Mouse (Mus musculus) embryonic stem cell, embryonic (primary cell): ENCODE measurements around the gene Tada1.

Source experiments
- CTCF ChIA-PET, 4 experiments: fragments of 300-600 bp in 2 of 4; fragments of 350-600 bp in 2 of 4; sonication (Branson Sonifier 250); formaldehyde crosslinking; loops; one replicate each; lab custom pipeline; 2022; ENCODE audit warnings: inconsistent platforms in 2 of 4; lab: Charles Lee
- POLR2A ChIA-PET, 4 experiments: fragments of 300-600 bp in 2 of 4; fragments of 350-600 bp in 2 of 4; sonication (Branson Sonifier 250); formaldehyde crosslinking; loops; one replicate each; lab custom pipeline; 2022; ENCODE audit warnings: antibody characterized with exemption in 4 of 4, inconsistent platforms in 1 of 4; lab: Charles Lee

The Tada1 gene

DNA sequence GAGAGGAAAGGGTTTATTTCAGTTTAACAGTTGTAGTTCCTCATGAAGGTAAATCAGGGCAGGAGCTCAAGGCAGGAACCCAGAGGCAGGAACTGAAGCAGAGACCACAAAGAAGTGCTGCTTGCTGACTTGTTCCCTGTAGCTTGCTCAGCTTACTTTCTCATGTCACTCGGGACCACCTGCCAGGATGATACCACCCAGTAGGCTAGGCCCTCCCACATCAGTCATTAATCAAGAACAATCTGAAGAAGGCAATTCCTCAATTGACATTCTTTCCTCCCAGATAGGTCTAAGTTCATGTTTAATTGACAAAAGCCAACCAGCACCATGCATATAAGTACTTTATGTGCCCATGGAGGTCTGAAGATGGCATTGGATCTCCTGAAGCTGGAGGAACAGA is 32.6 kb downstream of the Tada1 start:
- ChIA-PET POLR2A (no interaction called here), CTCF (no interaction called here)

DNA sequence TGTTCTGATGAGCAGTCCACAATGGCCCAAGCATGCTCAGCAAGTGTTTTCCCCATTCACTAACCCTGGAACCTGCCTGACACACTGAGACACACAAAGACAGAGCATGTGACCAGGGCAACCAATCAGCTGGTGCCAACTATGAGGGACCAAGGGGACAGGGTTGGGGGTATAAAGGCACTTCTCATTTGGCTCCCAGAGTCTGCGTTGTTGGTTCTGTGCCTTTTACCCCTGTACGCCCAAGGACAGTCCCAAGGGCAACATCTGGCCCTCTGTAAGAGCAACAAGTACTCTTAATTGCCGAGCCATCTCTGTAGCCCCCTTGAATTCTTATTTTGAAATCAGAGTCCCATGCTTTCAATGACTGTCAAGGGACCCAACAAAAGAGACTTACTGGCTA is 33.4 kb downstream of the Tada1 start:
- ChIA-PET CTCF (no interaction called here), POLR2A (no interaction called here)

GRCm38 (mm10) chr1:166429053-166429452 is 50.2 kb downstream of the Tada1 start:
- POLR2A ChIA-PET = no interaction called here
- CTCF ChIA-PET = interaction anchor here in 1 of 4 experiments (1.2 kb wide), 1 partner anchor 783 kb away, joined by 4 read pairs; no protein-coding TSS in a partner anchor

DNA sequence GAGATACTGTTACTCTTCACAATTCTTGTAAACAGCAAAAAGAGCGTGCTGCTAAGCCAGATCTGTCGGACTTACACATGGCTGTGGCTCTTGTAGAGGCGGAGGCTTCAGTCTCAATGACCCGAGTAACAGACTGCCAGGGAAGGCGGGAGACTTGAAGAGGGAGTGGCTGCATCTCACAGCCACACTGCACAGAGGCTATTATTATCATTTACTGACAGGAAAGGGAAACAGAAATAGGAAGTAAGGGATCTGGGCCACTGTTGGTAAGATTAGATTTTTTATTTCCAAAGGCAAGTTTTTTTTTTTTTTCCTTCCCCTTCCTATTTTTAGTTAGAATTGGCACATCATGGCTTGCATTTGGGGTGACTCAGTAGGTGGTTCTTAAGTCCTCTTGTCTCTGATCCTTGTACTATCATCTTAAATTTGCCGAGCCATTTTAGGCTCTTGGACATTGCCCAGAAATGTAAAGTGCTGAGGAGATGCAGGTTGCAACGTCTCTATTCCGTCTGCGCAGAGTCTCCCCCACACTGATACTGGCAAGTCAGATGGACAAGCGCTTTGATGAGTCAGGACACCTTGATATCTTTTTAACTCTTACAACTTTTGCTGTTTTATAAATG is 51.0 kb downstream of the Tada1 start:
- CTCF ChIA-PET = no interaction called here
- POLR2A ChIA-PET = no interaction called here

DNA sequence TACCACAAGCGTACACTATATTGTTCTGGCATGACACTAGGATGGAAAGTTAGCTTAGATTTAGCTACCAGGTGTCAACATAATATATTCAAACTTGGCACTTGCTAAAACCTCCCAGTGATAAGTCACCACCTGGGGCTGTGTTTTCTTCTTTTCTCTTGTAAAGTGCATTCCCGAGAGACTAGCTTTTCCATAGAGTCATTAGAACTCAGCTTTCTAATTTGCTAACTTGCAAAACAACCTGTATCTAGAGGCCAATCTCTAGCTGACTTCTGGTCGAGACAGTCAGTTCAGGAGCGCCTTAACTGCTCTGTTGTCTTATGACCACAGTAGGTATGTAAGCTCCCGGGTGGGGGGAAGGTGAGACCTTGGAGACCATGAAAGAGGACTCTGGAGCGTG is 60.5 kb downstream of the Tada1 start:
- POLR2A ChIA-PET = no interaction called here
- CTCF ChIA-PET = interaction anchor here in 1 of 4 experiments (0.5 kb wide), 1 partner anchor 18 kb away, joined by 3 read pairs; no protein-coding TSS in a partner anchor

DNA sequence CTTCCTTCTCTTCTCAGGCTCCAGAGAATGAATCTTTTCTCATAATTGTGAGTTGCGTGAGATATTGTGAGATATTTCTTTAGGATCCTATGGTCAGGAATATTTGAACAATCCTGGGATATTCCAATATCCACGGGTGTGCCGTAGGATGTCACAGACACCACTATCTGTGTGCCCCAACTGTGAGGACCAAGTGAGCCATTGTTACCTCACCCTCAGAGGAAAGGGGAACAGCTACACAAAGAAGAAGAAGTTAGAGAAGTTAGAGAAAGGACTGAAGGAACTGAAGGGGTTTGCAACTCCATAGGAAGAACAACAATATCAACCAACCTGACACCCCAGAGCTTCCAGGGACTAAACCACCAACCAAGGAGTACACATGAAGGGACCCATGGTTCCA is 63.1 kb downstream of the Tada1 start:
- ChIA-PET CTCF (no interaction called here), POLR2A (interaction anchor here in 1 of 4 experiments (0.6 kb wide), 1 partner anchor 190 kb away, joined by 7 read pairs; no protein-coding TSS in a partner anchor)
